Mouse (Mus musculus): ENCODE measurements around the gene Zdhhc1. TPM values are rescaled to one million over a fixed set of nuclear protein-coding genes. Genes with fewer than 3 reads are reported as not detected.

Gene Zdhhc1
- polyA plus RNA-seq, 1 experiment from 2014 or later = 20.1 TPM

DNA sequence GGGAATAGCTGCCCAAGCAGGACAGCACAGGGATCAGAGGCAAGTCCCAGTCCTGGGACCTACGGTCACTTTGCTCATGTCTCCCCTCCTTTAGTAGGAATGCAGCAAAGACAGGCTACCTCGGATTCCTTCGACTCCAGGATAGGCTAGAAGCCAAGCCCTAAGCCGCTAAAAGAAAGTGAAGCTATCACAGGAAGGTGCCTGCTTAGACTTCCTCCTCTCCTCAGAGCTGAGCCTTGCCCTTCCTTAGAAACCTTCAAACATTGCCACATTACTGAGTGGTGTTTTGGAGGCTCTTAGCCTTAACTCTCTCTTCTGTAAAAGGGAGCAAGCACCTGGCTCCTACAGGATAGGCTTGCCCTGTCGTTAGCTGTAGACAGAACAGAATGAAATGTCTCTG, 22.0 kb downstream of the Zdhhc1 start:
- Histone ChIP-seq H3K9ac (0 out of 2 replicates have a peak overlapping the region, but pooled peaks have one; percentile 10), H3K27ac (no peak overlapping the region), H3K9me3 (no peaks in the 10 kb centered on the region), H3K36me3 (no peaks in the 10 kb centered on the region), H3K4me1 (replicated peaks) (peaks cover 39% of the 10 kb centered on the region), H3K4me2 (replicated peaks) (peak overlapping the region; percentile 36), H3K27me3 (replicated peaks) (no peaks in the 10 kb centered on the region; the same call in 1 of the 2 replicates), H3K4me3 (replicated peaks) (no peak overlapping the region)
- ATAC-seq = no peak
- 29% methylated on average over 5 of the region's 5 CpGs for WGBS

DNA sequence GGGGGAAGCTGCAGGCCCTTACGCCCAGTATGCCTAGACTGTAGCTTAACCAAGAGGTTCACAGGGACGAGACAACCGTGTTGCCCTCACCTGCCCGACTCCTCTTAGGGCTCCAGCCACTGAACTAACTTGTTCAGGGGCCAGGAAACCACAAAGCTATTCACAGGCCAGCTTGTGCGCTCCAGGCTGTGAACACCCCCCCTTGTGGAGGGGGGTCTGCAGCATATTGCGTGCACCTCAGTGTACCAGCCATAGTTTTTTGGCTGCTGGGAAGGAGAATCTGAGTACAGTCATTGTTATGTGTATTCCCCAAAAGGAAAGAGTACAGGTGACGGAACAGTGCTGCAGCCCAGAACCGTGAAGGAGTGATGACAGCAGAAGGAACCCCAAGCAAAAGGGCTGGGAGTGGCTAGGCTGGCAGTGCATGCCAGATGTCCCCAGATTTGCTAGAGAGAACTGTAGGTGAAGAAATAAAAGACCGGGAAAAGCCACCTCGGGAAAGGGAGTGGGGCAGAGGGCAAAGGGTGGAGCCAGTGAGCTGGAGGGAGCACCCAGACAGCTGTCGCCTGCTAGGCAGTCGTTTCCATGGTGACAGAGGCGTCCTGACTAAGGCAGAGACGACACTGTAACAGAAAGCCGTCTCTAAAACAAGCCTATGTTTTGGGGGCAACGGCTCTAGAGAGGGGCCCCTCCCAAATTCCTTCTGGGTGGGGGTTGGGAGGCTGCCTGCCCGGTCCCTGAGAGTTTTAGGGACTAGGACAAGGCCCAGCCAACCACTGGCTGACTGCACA, 22.7 kb downstream of the Zdhhc1 start:
- no peaks in the 10 kb centered on the region for H3K36me3 ChIP-seq
- no peak overlapping the region for H3K27ac ChIP-seq
- WGBS = 33% methylated on average over 17 of the region's 17 CpGs
- peak overlapping the region; percentile 36 for H3K4me2 ChIP-seq (replicated peaks)
- H3K4me1 ChIP-seq (replicated peaks) = peaks cover 45% of the 10 kb centered on the region
- ATAC-seq = peak; percentile 52
- no peak overlapping the region for H3K4me3 ChIP-seq (replicated peaks)
- H3K27me3 ChIP-seq (replicated peaks) = no peaks in the 10 kb centered on the region; the same call in 1 of the 2 replicates
- no peaks in the 10 kb centered on the region for H3K9me3 ChIP-seq
- H3K9ac ChIP-seq = peak overlapping the region; percentile 10; the same call in 1 of the 2 replicates

DNA sequence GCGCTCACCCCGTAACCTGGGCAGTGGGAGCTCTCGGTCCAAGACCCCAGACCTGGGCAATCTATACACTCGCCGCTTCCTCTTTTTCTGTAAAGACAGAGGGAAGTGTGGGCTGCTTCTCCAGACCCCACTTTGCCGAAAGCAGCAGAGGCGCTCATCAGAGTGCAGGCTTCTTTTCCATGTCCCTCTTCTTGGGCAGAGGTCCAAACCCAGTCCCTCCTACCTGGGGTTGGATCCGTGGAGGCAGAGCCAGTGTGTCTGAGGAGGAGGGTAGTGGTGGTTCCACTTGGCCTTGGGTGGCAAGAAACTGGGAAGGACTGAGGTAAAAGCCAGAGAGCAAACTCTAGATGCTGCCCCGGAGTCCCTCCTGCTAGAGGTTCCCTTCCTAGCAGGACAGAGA, 23.7 kb downstream of the Zdhhc1 start:
- Histone ChIP-seq H3K27ac (no peak overlapping the region), H3K36me3 (no peaks in the 10 kb centered on the region), H3K4me1 (replicated peaks) (peaks cover 45% of the 10 kb centered on the region), H3K4me2 (replicated peaks) (no peak overlapping the region), H3K27me3 (replicated peaks) (no peaks in the 10 kb centered on the region; the same call in 1 of the 2 replicates), H3K4me3 (replicated peaks) (no peak overlapping the region), H3K9ac (no peak overlapping the region), H3K9me3 (no peaks in the 10 kb centered on the region)
- WGBS = 72% methylated on average over 9 of the region's 9 CpGs
- ATAC-seq = no peak

DNA sequence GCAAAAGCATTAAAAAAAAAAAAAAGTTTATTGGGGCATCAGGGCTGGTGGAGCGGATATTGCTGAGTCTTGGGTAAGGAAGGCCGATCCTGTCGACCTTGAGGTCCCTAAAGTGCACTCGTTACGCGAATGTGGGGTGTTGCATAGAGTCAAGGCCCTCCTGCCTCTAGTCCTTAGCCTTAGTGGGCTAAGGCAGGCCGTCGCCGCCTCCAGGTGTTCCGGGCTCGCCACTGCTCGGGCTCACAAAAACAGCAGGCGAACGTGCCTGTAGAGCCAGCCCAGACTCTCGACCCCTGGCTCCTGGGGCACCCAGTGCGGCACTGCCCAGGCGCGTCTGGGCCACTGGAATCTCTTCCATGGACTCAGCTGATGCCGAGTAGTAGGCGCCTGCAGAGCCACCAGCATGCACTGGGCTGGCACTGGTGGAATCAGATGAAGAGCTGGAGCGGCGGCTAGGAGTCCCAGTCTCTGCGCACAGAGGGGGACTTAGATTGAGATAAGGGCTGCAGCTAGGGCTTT, 24.2 kb downstream of the Zdhhc1 start:
- H3K36me3 ChIP-seq = no peaks in the 10 kb centered on the region
- 47% methylated on average over 23 of the region's 23 CpGs for WGBS

DNA sequence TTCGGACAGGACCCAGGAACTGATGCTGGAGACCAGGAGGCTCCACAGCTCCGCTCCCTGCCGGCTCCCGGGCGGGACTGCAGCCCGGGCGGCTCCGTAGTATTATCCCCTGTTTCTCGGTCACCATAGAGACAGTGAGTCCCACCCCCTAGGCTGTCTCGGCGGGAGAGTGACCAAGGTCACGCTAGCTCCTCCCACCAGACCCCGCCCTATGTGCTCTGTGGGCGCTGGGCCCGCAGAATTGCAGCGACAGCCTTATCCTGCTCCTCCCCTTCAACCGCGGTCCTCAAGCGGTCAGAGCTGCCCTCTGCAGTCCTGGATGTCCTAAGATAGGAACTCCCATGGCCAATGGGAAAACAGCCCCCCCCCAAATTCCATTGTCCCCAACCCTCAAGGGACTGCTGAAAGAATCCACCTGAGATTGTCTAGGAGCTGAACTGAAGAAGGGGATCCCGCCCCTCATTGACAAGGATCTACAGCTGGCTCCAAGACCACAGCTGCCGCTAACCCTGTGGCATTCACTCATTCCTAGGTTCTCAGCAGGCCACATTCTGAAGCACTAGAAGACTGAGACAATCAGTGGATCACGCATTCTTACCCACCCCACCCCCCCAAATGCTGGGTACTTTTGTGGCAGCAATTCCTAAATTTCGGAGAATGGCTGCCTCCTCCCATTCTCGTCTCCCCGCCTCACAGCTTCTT, 25.2 kb downstream of the Zdhhc1 start, which contains the start of gene Tppp3:
Tppp3 (minus strand) TSS at position 213 of the 702 bp plus-strand sequence.
- WGBS = 9% methylated on average over 25 of the region's 25 CpGs
- no peaks in the 10 kb centered on the region; the same call in 1 of the 2 replicates for H3K27me3 ChIP-seq (replicated peaks)
- ATAC-seq = peak; percentile 95
- no peaks in the 10 kb centered on the region for H3K9me3 ChIP-seq
- no peak within 1 kb of the TSS for H3K27ac ChIP-seq
- peak within 1 kb of the TSS; percentile 31 for H3K4me3 ChIP-seq (replicated peaks)
- H3K4me2 ChIP-seq (replicated peaks) = peak within 1 kb of the TSS; percentile 62
- H3K4me1 ChIP-seq (replicated peaks) = peaks cover 41% of the 10 kb centered on the region
- peak within 1 kb of the TSS; percentile 23; the same call in 1 of the 2 replicates for H3K9ac ChIP-seq
- no peaks in the 10 kb centered on the region for H3K36me3 ChIP-seq

More for the DNA sequence above, 24.2 kb downstream of the Zdhhc1 start:
- Histone ChIP-seq H3K9ac (no peak overlapping the region), H3K4me3 (replicated peaks) (no peak overlapping the region), H3K9me3 (no peaks in the 10 kb centered on the region), H3K4me1 (replicated peaks) (peaks cover 45% of the 10 kb centered on the region), H3K27me3 (replicated peaks) (no peaks in the 10 kb centered on the region; the same call in 1 of the 2 replicates), H3K27ac (no peak overlapping the region), H3K4me2 (replicated peaks) (no peak overlapping the region)
- no peak for ATAC-seq

DNA sequence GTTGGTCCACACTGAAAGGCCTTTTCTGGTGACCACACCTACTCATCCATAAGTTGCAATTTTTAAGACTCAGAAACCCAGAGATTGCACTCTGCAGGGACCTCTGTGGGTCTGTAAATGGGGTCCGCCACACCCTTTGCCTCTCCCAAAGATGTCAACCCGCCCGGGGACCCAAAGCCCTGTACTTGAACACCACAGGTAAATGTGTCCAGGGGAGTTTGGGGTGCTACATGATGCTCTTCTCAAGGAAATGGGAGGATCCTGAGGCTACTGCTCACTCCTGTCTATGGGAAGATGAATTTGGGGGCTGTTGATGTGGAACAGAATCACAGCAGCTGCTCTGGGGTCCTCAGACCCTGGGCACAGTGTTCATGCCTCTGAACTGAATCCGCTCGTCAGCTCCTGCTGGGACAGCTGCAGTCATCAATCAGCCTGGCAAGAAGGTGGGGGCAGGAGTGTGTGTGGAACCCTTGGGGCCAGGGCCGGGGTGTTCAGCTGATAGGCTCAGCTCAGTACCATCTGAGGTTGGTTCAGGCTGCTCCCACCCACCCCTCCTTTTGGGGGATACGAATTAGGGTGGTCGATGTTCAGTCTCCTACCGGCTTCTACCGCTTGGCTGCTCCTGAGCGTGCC, 25.9 kb downstream of the Zdhhc1 start:
- Histone ChIP-seq H3K9ac (peak overlapping the region; percentile 23; the same call in 1 of the 2 replicates), H3K4me3 (replicated peaks) (peak overlapping the region; percentile 31), H3K4me1 (replicated peaks) (peaks cover 41% of the 10 kb centered on the region), H3K27ac (no peak overlapping the region), H3K27me3 (replicated peaks) (no peaks in the 10 kb centered on the region; the same call in 1 of the 2 replicates), H3K9me3 (no peaks in the 10 kb centered on the region), H3K4me2 (replicated peaks) (peak overlapping the region; percentile 62), H3K36me3 (no peaks in the 10 kb centered on the region)
- no peak; the same call in 1 of the 2 replicates for ATAC-seq
- WGBS = 21% methylated on average over 11 of the region's 11 CpGs

DNA sequence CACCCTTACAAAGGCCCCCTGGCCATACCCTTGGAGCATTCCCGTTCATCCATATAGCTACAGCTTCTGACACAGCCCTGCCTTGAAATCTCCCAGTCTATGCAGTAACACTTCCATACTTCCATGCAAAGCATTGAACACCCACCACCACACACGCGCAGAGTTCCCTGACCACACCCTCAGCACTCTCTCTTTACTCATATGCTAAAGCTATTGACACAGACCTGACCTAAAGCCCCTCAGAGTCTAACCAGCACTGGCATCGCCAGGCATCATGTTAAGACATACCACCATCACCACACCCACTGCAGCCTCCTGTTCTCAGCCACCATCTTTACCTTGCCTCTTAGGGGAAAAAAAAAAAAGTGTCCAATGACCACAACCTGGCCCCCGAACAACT, 26.4 kb downstream of the Zdhhc1 start:
- Histone ChIP-seq H3K9ac (no peak overlapping the region), H3K36me3 (no peaks in the 10 kb centered on the region), H3K4me2 (replicated peaks) (peak overlapping the region; percentile 62; the same call in 1 of the 2 replicates), H3K27me3 (replicated peaks) (no peaks in the 10 kb centered on the region; the same call in 1 of the 2 replicates), H3K4me3 (replicated peaks) (peak overlapping the region; percentile 31; the same call in 1 of the 2 replicates), H3K9me3 (no peaks in the 10 kb centered on the region), H3K4me1 (replicated peaks) (peaks cover 41% of the 10 kb centered on the region), H3K27ac (no peak overlapping the region)
- ATAC-seq = no peak
- WGBS = 74% methylated on average over 5 of the region's 5 CpGs

DNA sequence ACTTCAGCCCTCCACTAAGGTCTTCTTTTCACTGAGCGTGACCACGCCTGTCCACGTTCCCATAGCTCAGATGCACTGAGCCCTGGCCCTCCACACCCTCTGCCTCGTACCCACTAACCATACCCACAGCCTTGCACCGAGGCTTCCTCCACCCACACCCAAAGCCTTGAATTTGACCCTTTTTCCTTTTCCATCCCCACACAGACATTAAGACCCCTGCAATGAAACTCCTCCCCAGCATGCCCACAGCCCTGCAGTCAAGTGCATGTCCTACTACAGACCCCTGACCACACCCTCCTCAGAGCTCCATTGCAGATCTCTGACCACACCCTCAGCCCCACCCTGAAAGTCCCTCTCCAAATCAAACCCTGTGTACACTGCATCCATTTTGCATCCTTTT, 26.9 kb downstream of the Zdhhc1 start:
- Histone ChIP-seq H3K27me3 (replicated peaks) (no peaks in the 10 kb centered on the region; the same call in 1 of the 2 replicates), H3K36me3 (no peaks in the 10 kb centered on the region), H3K27ac (no peak overlapping the region), H3K4me2 (replicated peaks) (0 out of 2 replicates have a peak overlapping the region, but pooled peaks have one; percentile 62), H3K4me3 (replicated peaks) (no peak overlapping the region), H3K9ac (no peak overlapping the region), H3K9me3 (no peaks in the 10 kb centered on the region), H3K4me1 (replicated peaks) (peaks cover 38% of the 10 kb centered on the region)
- WGBS = 89% methylated on average over 5 of the region's 5 CpGs
- no peak for ATAC-seq

DNA sequence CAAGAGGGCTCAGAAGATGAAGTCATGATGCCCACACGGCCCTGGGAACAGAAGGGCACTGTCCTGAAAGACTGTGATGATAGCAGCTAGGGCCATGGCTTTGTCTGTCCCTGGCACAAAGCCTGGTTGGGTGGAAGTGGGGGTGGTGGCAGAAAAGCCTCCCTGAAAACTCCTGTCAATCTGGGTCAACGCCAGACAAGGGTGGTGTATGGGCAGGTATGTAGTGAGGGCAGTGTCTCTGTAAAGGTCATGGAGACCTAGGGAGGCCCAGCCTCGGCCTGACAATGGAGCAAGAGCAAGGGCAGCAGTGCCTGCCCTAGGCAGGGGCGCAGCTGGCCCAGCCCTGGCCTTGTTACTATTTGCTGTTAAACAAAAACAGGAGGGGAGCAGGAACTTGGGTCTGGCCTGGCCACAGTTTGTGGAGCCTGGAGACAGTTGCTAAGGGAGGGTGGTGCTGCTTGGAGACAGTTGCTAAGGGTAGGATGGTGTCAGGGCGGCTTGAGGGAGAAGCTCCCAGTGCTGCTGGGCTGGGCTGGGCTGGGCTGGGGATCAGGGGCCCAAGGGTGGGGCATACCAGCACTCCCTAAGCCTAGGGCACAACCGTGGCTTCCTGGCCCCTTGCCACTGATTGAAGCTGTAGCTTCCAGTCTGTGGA, 27.5 kb downstream of the Zdhhc1 start:
- Histone ChIP-seq H3K36me3 (no peaks in the 10 kb centered on the region), H3K9me3 (no peaks in the 10 kb centered on the region), H3K9ac (no peak overlapping the region), H3K4me3 (replicated peaks) (no peak overlapping the region), H3K4me2 (replicated peaks) (no peak overlapping the region), H3K27ac (no peak overlapping the region), H3K4me1 (replicated peaks) (peaks cover 32% of the 10 kb centered on the region), H3K27me3 (replicated peaks) (no peaks in the 10 kb centered on the region; the same call in 1 of the 2 replicates)
- no peak for ATAC-seq
- 40% methylated on average over 6 of the region's 6 CpGs for WGBS

DNA sequence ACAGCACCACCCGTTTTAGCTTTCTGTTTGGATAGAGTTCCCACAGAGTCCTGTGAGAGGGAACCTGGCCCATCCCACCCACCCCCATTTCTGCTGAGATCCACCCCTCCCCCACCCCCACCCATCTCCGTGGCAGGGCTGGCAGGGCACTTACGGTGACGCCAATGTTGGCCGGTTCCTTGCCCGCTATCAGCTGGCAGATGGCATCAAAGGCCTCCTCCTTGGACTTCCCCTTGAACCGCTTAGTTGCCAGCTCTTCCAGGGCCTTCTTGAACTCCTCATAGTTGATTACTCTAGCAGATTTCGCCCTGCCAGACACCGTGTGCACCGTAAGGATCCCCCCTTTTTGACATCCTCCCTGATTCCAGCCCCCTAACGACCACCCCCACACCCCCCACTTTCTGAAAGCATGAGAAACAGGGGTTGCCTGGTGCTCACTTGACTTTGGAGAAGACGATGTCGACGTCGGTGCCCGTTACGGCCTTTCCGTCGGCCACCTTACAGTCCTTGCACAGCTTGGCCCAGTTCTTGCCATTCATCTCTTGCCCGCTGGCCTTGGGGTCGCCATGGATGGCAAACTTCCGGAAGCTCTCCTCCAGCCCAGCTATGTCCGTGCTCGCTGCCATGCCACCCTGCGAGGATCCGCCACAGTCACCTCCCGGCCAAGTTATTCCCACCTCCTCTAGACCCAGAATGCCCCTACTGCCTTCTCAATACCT, 28.5 kb downstream of the Zdhhc1 start:
- no peak overlapping the region for H3K4me3 ChIP-seq (replicated peaks)
- 91% methylated on average over 27 of the region's 27 CpGs for WGBS
- peaks cover 28% of the 10 kb centered on the region for H3K4me1 ChIP-seq (replicated peaks)
- H3K36me3 ChIP-seq = no peaks in the 10 kb centered on the region
- ATAC-seq = no peak
- H3K9me3 ChIP-seq = no peaks in the 10 kb centered on the region
- H3K27ac ChIP-seq = no peak overlapping the region
- H3K4me2 ChIP-seq (replicated peaks) = no peak overlapping the region
- no peak overlapping the region for H3K9ac ChIP-seq
- H3K27me3 ChIP-seq (replicated peaks) = no peaks in the 10 kb centered on the region; the same call in 1 of the 2 replicates

DNA sequence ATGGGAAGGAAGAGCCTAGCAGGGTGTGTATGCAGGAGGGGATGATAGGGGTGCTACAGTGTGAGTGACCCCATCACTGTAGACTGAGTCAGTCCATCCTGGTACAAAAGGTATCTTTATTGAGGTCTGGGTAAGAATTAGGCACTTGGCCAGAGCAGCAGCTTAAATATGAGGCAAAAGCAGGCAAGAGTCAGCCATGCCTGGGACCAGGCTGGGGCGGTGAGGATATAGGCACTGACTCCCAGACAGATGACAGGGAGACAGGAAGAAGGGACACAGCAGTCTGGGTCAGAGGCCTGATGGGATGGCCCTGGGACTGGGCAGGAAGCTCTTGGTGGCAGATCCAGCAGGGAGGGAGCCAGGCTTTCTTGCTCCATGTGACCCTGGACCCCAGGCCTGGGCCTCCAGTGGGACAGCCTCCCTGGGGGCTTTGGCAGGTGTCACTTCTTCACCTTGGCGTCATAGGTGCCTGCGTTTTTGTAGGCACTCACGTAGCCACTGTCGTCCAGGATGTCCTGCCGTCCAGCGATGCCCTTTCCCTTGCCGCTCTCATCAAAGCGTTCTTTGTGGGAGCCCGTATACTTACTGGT, 29.2 kb downstream of the Zdhhc1 start:
- 90% methylated on average over 10 of the region's 10 CpGs for WGBS
- H3K36me3 ChIP-seq = no peaks in the 10 kb centered on the region
- no peak overlapping the region for H3K9ac ChIP-seq
- no peaks in the 10 kb centered on the region for H3K9me3 ChIP-seq
- no peak overlapping the region for H3K4me2 ChIP-seq (replicated peaks)
- H3K27me3 ChIP-seq (replicated peaks) = no peaks in the 10 kb centered on the region
- H3K4me3 ChIP-seq (replicated peaks) = no peak overlapping the region
- no peak for ATAC-seq
- peaks cover 27% of the 10 kb centered on the region for H3K4me1 ChIP-seq (replicated peaks)
- H3K27ac ChIP-seq = no peak overlapping the region
